Mouse (Mus musculus) CD4-positive, CD25-positive, alpha-beta regulatory T cell, adult 2 months (primary cell): ENCODE measurements around the gene Mcemp1.

Experiments
- DNase-seq: peaks from one replicate; pipeline ENCODE4 v3.0.0-alpha.2; 2012; ENCODE audit warnings: low read depth, low spot score

Mcemp1 gene

GRCm38 (mm10) chr8:3671980-3672491 is 6.5 kb downstream of the Mcemp1 start, which contains the start of gene Fcor:
TSS of gene Fcor (minus strand) at chr8:3672362.
- peak; percentile 91 for DNase-seq

GRCm38 (mm10) chr8:3674671-3675070 is 9.1 kb downstream of the Mcemp1 start:
- DNase-seq = no peak

GRCm38 (mm10) chr8:3676131-3676992 is 10.8 kb downstream of the Mcemp1 start, which contains the start of gene Trappc5:
TSS of gene Trappc5 (plus strand) at chr8:3676299.
- peak; percentile 97 for DNase-seq

GRCm38 (mm10) chr8:3676993-3677579 is 11.5 kb downstream of the Mcemp1 start:
- DNase-seq = no peak

- no peak for DNase-seq
Measured at GRCm38 (mm10) chr8:3678831-3679230, 13.3 kb downstream of the Mcemp1 start.

GRCm38 (mm10) chr8:3679236-3679635 is 13.7 kb downstream of the Mcemp1 start:
- no peak for DNase-seq

GRCm38 (mm10) chr8:3679656-3680055 is 14.1 kb downstream of the Mcemp1 start:
- DNase-seq = no peak

GRCm38 (mm10) chr8:3682435-3682834 is 16.9 kb downstream of the Mcemp1 start:
- DNase-seq = no peak

GRCm38 (mm10) chr8:3683408-3684176 is 18.0 kb downstream of the Mcemp1 start:
- no peak for DNase-seq

- DNase-seq = no peak
Measured at GRCm38 (mm10) chr8:3684530-3684929, 19.0 kb downstream of the Mcemp1 start.

- no peak for DNase-seq
Measured at GRCm38 (mm10) chr8:3685422-3685821, 19.9 kb downstream of the Mcemp1 start.

GRCm38 (mm10) chr8:3687537-3687936 is 22.0 kb downstream of the Mcemp1 start:
- no peak for DNase-seq

GRCm38 (mm10) chr8:3690774-3691173 is 25.2 kb downstream of the Mcemp1 start:
- DNase-seq = no peak

- no peak for DNase-seq
Measured at GRCm38 (mm10) chr8:3694121-3694520, 28.6 kb downstream of the Mcemp1 start, which contains the start of gene Fcer2a. TSS of gene Fcer2a (minus strand) at chr8:3694175.

- DNase-seq = no peak
Measured at GRCm38 (mm10) chr8:3701491-3701890, 35.9 kb downstream of the Mcemp1 start.

- peak; percentile 15 for DNase-seq
Measured at GRCm38 (mm10) chr8:3705711-3706110, 40.2 kb downstream of the Mcemp1 start.

GRCm38 (mm10) chr8:3707611-3708010 is 42.1 kb downstream of the Mcemp1 start:
- DNase-seq = no peak

GRCm38 (mm10) chr8:3710312-3710711 is 44.8 kb downstream of the Mcemp1 start:
- DNase-seq = no peak

GRCm38 (mm10) chr8:3711646-3712045 is 46.1 kb downstream of the Mcemp1 start:
- no peak for DNase-seq

- no peak for DNase-seq
Measured at GRCm38 (mm10) chr8:3717321-3717954, 51.9 kb downstream of the Mcemp1 start.

GRCm38 (mm10) chr8:3718559-3718958 is 53.0 kb downstream of the Mcemp1 start:
- peak; percentile 78 for DNase-seq
